Mouse (Mus musculus) thymus, postnatal 0 days (tissue): ENCODE data around the gene Olfr610. TPM values are rescaled to one million over a fixed set of nuclear protein-coding genes. Genes with fewer than 3 reads are reported as not detected.
"Not testable (repeated sequence)": the region's sequence is repeated elsewhere in the genome, so short reads cannot be mapped to it uniquely, and the experiment has no call there.

Experiments used
- DNase-seq: peaks from one replicate; pipeline ENCODE4 v3.0.0-alpha.2; 2015; ENCODE audit warnings: low spot score
- polyA plus RNA-seq: library from polyadenylated mRNA; unstranded; fragments of >200 nt; fragmentation: Nextera tagmentation; extraction: Ambion mirVana; gene quantifications from 2 replicates; pipeline ENCODE4 v1.2.1, GENCODE M21; 2015

The Olfr610 gene
- not detected in 2 replicates for polyA plus RNA-seq

- DNase-seq = no peak
These were observed at the start of gene Olfr610 for GRCm38 (mm10) chr7:103512022-103512421. Gene Olfr610 (minus strand): TSS chr7:103512122.

- no peak for DNase-seq
These were observed 43.9 kb upstream of the Olfr610 start, which contains the start of gene Olfr615 for GRCm38 (mm10) chr7:103555779-103556178. Gene Olfr615 (plus strand): TSS chr7:103556079.

GRCm38 (mm10) chr7:103547774-103548173 is 35.9 kb upstream of the Olfr610 start, which contains the start of gene Olfr613:
Gene Olfr613 (plus strand): TSS chr7:103548074.
- no peak for DNase-seq

GRCm38 (mm10) chr7:103542617-103543016 is 30.7 kb upstream of the Olfr610 start, which contains the start of gene Olfr612:
Gene Olfr612 (minus strand): TSS chr7:103542717.
- DNase-seq = not testable (repeated sequence)

- DNase-seq = not testable (repeated sequence)
These were observed 8.8 kb upstream of the Olfr610 start, which contains the start of gene Olfr611 for GRCm38 (mm10) chr7:103520746-103521145. Gene Olfr611 (minus strand): TSS chr7:103520846.

- DNase-seq = no peak
These were observed 14.0 kb downstream of the Olfr610 start, which contains the start of gene Olfr609 for GRCm38 (mm10) chr7:103497962-103498361. Gene Olfr609 (minus strand): TSS chr7:103498062.

- not testable (repeated sequence) for DNase-seq
These were observed 34.8 kb downstream of the Olfr610 start for GRCm38 (mm10) chr7:103477106-103477505.

- no peak for DNase-seq
These were observed 42.3 kb downstream of the Olfr610 start, which contains the start of gene Olfr608 for GRCm38 (mm10) chr7:103469577-103469976. Gene Olfr608 (plus strand): TSS chr7:103469877.

GRCm38 (mm10) chr7:103460590-103460989 is 51.3 kb downstream of the Olfr610 start:
- no peak for DNase-seq

Other genes with a start within 250 kb of the Olfr610 start
- gene Olfr596, start 206.5 kb downstream of the Olfr610 start, polyA plus RNA-seq = not detected in 2 replicates
- gene Olfr597, start 195.8 kb downstream of the Olfr610 start, polyA plus RNA-seq = not detected in 2 replicates
- gene Olfr598, start 188.6 kb downstream of the Olfr610 start, polyA plus RNA-seq = not detected in 2 replicates
- gene Olfr599, start 176.2 kb downstream of the Olfr610 start, polyA plus RNA-seq = not detected in 2 replicates
- not detected in 2 replicates for gene Olfr600, start 162.5 kb downstream of the Olfr610 start, polyA plus RNA-seq
- gene Olfr601, start 149.5 kb downstream of the Olfr610 start, polyA plus RNA-seq = not detected in 2 replicates
- not detected in 2 replicates for gene Olfr603, start 125.9 kb downstream of the Olfr610 start, polyA plus RNA-seq
- not detected in 2 replicates for gene Usp17lc, start 97.0 kb downstream of the Olfr610 start, polyA plus RNA-seq
- not detected in 2 replicates for gene Olfr605, start 66.7 kb downstream of the Olfr610 start, polyA plus RNA-seq
- not detected in 2 replicates for gene Olfr606, start 63.1 kb downstream of the Olfr610 start, polyA plus RNA-seq
- gene Olfr607, start 48.0 kb downstream of the Olfr610 start, polyA plus RNA-seq = not detected in 2 replicates
- gene Olfr608, start 42.2 kb downstream of the Olfr610 start, polyA plus RNA-seq = not detected in 2 replicates
- not detected in 2 replicates for gene Olfr609, start 14.1 kb downstream of the Olfr610 start, polyA plus RNA-seq
- gene Olfr611, start 8.7 kb upstream of the Olfr610 start, polyA plus RNA-seq = not detected in 2 replicates
- not detected in 2 replicates for gene Olfr612, start 30.6 kb upstream of the Olfr610 start, polyA plus RNA-seq
- not detected in 2 replicates for gene Olfr613, start 36.0 kb upstream of the Olfr610 start, polyA plus RNA-seq
- not detected in 2 replicates for gene Olfr615, start 44.0 kb upstream of the Olfr610 start, polyA plus RNA-seq
- gene Olfr616, start 57.0 kb upstream of the Olfr610 start, polyA plus RNA-seq = not detected in 2 replicates
- gene Olfr617, start 60.9 kb upstream of the Olfr610 start, polyA plus RNA-seq = not detected in 2 replicates
- not detected in 2 replicates for gene Olfr618, start 78.0 kb upstream of the Olfr610 start, polyA plus RNA-seq
- gene Olfr619, start 88.5 kb upstream of the Olfr610 start, polyA plus RNA-seq = not detected in 2 replicates
- not detected in 2 replicates for gene Olfr620, start 100.4 kb upstream of the Olfr610 start, polyA plus RNA-seq
- not detected in 2 replicates for gene Olfr622, start 130.6 kb upstream of the Olfr610 start, polyA plus RNA-seq
- not detected in 2 replicates for gene Olfr623, start 151.6 kb upstream of the Olfr610 start, polyA plus RNA-seq
- not detected in 2 replicates for gene Olfr624, start 159.1 kb upstream of the Olfr610 start, polyA plus RNA-seq
- gene Olfr625-ps1, start 170.6 kb upstream of the Olfr610 start, polyA plus RNA-seq = not detected in 2 replicates
- gene Olfr243, start 202.5 kb upstream of the Olfr610 start, polyA plus RNA-seq = not detected in 2 replicates
- not detected in 2 replicates for gene Olfr628, start 218.3 kb upstream of the Olfr610 start, polyA plus RNA-seq
- not detected in 2 replicates for gene Olfr629, start 232.8 kb upstream of the Olfr610 start, polyA plus RNA-seq
- not detected in 2 replicates for gene Olfr630, start 245.2 kb upstream of the Olfr610 start, polyA plus RNA-seq